Mouse (Mus musculus) layer of hippocampus, adult 6 months (tissue): ENCODE results near the gene 1700074P13Rik. TPM values are rescaled to one million over a fixed set of nuclear protein-coding genes. Genes with fewer than 3 reads are reported as not detected.

Experiments
- long read RNA-seq, 2 experiments: library from polyadenylated mRNA; unstranded; transcript quantifications; one replicate each; pipeline ENCODE4 v2.0.0; 2019 to 2020
- polyA plus RNA-seq: library from polyadenylated mRNA; unstranded; fragments of <200 nt; fragmentation: Nextera tagmentation; gene quantifications from 2 replicates; pipeline ENCODE4 v1.2.3, GENCODE M21; 2021

Gene 1700074P13Rik
- polyA plus RNA-seq = not detected in 2 replicates
- long read RNA-seq, experiment 1 = 0 reads
- long read RNA-seq, experiment 2 = 0 reads

GRCm38 (mm10) chr6:40940457-40940856, at the start of gene 1700074P13Rik:
TSS of gene 1700074P13Rik (minus strand) at chr6:40940557.

DNA sequence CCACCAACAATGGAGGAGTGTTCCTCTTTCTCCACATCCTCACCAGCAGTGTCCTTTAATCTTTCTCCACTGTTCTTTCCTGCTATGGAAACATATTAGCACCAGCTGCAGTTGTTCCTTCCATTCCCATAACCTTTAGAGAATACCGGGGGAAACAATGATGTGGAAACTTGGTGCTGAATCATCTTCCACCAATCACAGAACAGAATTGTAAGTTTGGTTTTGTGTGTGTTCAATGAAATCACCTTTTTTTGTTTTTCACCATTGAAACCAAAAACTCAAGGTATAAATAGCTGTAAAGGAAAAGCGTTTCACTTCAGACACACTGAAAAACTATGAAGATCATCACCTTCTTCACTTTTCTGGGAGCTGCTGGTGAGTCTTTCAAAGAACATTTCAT, 24.1 kb upstream of the 1700074P13Rik start, which contains the start of gene 1810009J06Rik:
Gene 1810009J06Rik (plus strand): TSS at position 301 of the 400 bp plus-strand sequence.

GRCm38 (mm10) chr6:40951770-40952169, 11.4 kb upstream of the 1700074P13Rik start, which contains the start of gene Gm4744:
TSS of gene Gm4744 (minus strand) at chr6:40951870.

DNA sequence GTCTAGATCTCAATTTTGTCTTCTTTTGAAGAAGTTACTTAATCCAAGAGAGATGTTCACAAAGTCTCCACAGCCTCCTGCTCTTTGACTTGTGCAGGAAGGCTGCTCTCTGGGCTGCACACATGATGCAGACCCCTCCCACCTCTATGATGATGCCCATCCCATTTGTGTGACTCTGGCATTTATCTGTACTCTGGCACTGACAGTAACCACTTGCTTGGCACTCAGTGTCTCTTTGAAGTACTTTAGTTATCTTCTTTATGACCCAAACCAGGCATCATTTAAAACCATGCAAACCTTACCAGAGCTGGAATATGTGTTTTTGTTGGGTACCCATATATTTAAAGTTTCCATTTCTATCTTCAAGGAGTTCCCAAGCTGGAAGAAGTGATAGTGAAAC, 40.1 kb downstream of the 1700074P13Rik start, which contains the start of gene Prss58:
Gene Prss58 (minus strand): TSS at position 101 of the 400 bp plus-strand sequence.

DNA sequence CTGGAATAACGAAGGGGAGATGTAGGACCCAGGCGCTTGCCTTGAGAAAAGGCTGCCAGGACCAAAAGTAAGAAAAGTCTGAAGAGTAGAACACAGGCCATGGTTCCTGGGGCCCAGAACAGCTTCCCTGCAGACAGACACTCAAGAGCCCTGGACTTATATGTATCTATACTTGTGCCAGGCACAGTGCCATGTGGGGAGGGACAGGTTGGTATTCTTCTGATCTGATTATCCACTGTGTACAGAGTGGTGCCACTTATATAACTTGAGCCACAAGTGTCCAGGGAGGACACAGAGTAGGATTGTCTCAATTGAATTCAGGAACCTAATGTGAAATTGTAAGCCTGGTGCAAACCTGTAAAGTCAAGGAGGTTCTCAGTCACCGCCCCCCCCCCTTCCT, 53.0 kb downstream of the 1700074P13Rik start, which contains the start of gene Moxd2:
Gene Moxd2 (minus strand): TSS at position 101 of the 400 bp plus-strand sequence.

Other genes starting within 250 kb of the 1700074P13Rik start
- not detected in 2 replicates for gene Moxd2, start 53.1 kb downstream of the 1700074P13Rik start, polyA plus RNA-seq
- not detected in 2 replicates for gene Prss58, start 40.2 kb downstream of the 1700074P13Rik start, polyA plus RNA-seq
- not detected in 2 replicates for gene Gm4744, start 11.3 kb upstream of the 1700074P13Rik start, polyA plus RNA-seq
- not detected in 2 replicates for gene 1810009J06Rik, start 24.2 kb upstream of the 1700074P13Rik start, polyA plus RNA-seq
- gene Gm2663, start 58.9 kb upstream of the 1700074P13Rik start, polyA plus RNA-seq = not detected in 2 replicates
- gene 2210010C04Rik, start 95.0 kb upstream of the 1700074P13Rik start, polyA plus RNA-seq = not detected in 2 replicates